Mouse (Mus musculus): ENCODE data around the gene Ccdc169.
"Not testable (repeated sequence)": the region's sequence is repeated elsewhere in the genome, so short reads cannot be mapped to it uniquely, and the experiment has no call there.

Gene Ccdc169

GRCm38 (mm10) chr3:55195581-55196327, 58.6 kb downstream of the Ccdc169 start:
- in situ Hi-C loops (cut with MboI, MseI), result no loop called here

DNA sequence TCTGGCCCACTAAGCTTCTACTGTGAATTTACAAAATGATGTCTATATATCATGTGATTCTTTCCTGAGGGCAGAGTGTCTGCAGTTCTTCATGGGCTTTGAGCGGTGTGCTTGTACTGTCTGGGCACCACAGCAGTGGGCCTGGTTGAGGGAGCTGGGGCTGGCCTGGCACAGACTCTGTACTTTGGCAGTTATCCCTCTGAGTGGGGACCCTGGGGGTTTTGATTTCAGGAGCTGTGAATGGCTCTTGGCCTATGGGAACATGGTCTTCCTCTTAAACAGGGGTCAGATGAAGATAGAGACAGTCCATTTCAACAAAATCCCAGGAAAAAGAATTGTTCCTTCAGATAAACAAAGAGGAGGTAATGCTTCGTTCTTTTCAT, 59.2 kb downstream of the Ccdc169 start:
- in situ Hi-C loops (cut with MboI, MseI), result no loop called here

GRCm38 (mm10) chr3:55203621-55204020, 66.5 kb downstream of the Ccdc169 start:
- in situ Hi-C loops (cut with MboI, MseI), result not testable (repeated sequence)

DNA sequence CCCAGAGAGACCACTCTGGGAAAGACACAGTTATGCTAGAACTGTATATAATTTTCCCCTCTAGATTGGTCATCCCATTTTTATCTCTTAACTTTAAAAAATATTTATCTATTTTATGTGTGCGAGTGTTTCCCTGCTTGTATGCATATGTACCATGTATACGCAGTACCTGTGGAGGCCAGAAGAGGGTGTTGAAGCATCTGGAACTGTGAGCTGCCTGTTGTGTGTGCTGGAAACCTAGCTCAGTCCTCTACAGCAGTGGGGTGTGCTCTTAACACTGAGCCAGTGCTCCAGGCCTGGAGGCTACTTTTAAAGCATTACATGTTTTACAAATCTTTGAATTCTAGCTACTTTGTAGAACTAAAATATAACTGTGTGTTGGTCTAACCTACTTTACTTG, 69.3 kb downstream of the Ccdc169 start:
- in situ Hi-C loops (cut with MboI, MseI), result no loop called here

GRCm38 (mm10) chr3:55207665-55208064, 70.5 kb downstream of the Ccdc169 start:
- in situ Hi-C loops (cut with MboI, MseI), result no loop called here

DNA sequence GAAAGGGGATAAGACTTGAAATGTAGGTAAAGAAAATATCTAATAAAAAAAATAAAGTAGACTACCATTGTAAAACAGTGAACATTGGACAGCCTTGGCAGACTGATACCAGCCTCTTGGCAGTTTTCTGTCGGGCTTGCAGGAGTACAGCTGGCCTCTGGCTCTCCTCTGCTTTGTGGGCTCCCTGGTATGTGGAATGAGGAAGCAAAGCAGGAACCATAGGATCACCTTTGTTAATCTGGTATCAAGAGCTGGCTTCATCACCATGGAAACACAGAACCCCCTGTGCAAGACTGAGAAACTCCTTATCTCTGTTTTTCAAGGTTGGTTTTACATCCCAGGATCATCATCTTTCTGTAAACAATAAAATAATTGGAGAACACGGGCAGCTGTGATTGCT, 75.1 kb downstream of the Ccdc169 start:
- in situ Hi-C loops (cut with MboI, MseI), result no loop called here

GRCm38 (mm10) chr3:55213785-55214184, 76.6 kb downstream of the Ccdc169 start:
- in situ Hi-C loops (cut with MboI, MseI), result no loop called here

DNA sequence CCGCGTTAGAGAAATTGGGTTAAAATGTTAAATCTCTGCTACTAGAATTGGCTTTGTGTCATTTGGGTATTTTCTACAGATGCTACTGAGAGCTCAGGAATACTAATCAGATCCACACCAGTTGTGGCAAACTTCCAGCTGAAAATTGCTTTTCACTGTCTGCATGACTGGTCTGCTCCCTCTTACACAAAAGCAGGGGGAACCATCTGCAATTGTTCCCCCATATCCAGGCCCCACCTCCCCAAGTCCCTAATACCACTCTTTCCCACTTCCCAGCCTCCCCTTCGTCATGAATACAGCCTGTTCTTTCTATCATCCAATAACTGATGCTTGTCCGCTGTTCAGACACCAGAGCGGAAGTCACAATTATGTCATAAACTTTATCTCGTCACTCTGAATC, 77.3 kb downstream of the Ccdc169 start:
- in situ Hi-C loops (cut with MboI, MseI), result no loop called here

GRCm38 (mm10) chr3:55222502-55222901, 85.4 kb downstream of the Ccdc169 start:
- in situ Hi-C loops (cut with MboI, MseI), result no loop called here

Measured in T-helper 1 cell (primary cell).